ENCODE assay signal across 18 mouse cellular contexts in genomic region chr12:119450116-119450515, GRCm38 (mm10).
A peak's percentile ranks its signal among the peaks of the same experiment; 100 is the strongest.
DNase-seq lines count a peak whose midpoint lies in the region; TF ChIP-seq lines count a peak whose summit lies in the region.
"Had no signal": no experiment of that assay in that cellular context is flagged by ENCODE, and none has a peak within 500 bp of the region (broad histone marks: within the 10 kb centered on the region; RNA-seq: fewer than 3 reads in every experiment).

No protein-coding gene starts in this region.

- peak; percentile 33 to 61 for DNase-seq in frontal cortex, adult 2 months (ENCODE audit: extremely low spot score in 1 of 2, low spot score in 1 of 2)
- DNase-seq in frontal cortex, postnatal 14 days (ENCODE audit: low spot score in 2 of 2) = no peak
- DNase-seq in left cerebral cortex, postnatal 14 days (ENCODE audit: low spot score in 2 of 2) = peak; percentile 17 to 30
- no peak for DNase-seq in left cerebral cortex, adult 2 months (ENCODE audit: extremely low spot score in 1 of 2, low spot score in 2 of 2)
- DNase-seq in brain, embryonic 18.5 days (ENCODE audit: low read depth, low spot score) = peak; percentile 24
- DNase-seq in cerebellum, adult 18-20 months = no peak
- DNase-seq: adrenal gland, adult 2 months; adrenal gland, postnatal 25 days; cerebellum, adult 11 months; cerebellum, adult 9-10 months; cerebellum, postnatal 25 days; gastrocnemius, postnatal 14 days; heart, adult 2 months; heart, postnatal 14 days had no signal

- H3K27ac ChIP-seq in left cerebral cortex, adult 2 months = no peak overlapping the region
- H3K27ac ChIP-seq: embryonic facial prominence, embryonic 13.5 days; heart, adult 2 months; heart, embryonic 15.5 days; hindbrain, embryonic 13.5 days; hindbrain, postnatal 0 days had no signal

- no peak overlapping the region for H3K4me3 ChIP-seq in left cerebral cortex, adult 2 months
- H3K4me3 ChIP-seq: embryonic facial prominence, embryonic 13.5 days; heart, adult 2 months; heart, embryonic 15.5 days; hindbrain, embryonic 13.5 days had no signal

- intact Hi-C loops in left cerebral cortex, postnatal 14 days (cut with DNase I) = loop anchor here (5.0 to 10.0 kb wide), 2 partner anchors 215 to 463 kb away; partner anchors contain the start of gene Itgb8
- intact Hi-C loops in left cerebral cortex, adult 2 months (cut with DNase I) = no loop called here

- no peak for TF ChIP-seq CTCF in left cerebral cortex, adult 2 months (IDR thresholded peaks at IDR 0.05)

Comparison
In these comparisons a context has a peak if more than half of its experiments do, and no peak if none do; other contexts are left out.
1. DNase-seq: peak in frontal cortex, adult 2 months (2 of 2), left cerebral cortex, postnatal 14 days (2 of 2) and brain, embryonic 18.5 days (single experiment); none in frontal cortex, postnatal 14 days (0 of 2), left cerebral cortex, adult 2 months (0 of 2) and cerebellum, adult 18-20 months (0 of 2).